Mouse (Mus musculus): ENCODE results near the gene Rpl35. TPM values are rescaled to one million over a fixed set of nuclear protein-coding genes. Genes with fewer than 3 reads are reported as not detected.

Gene Rpl35
- total and polyA plus RNA-seq, 2 experiments from 2014 or later: 56.4 to 539 TPM

- peak; percentile 79 for DNase-seq (ENCODE audit: low spot score)
- H3K4me1 ChIP-seq (ENCODE audit: control insufficient read depth, insufficient read depth): peaks cover 7% of the 10 kb centered on the region; the same call in 1 of the 2 replicates
- ATAC-seq (ENCODE audit: insufficient read depth, low read depth): peak; percentile 94
- WGBS: 11% methylated on average over 33 of the region's 33 CpGs
- TF ChIP-seq EP300 (IDR thresholded peaks at IDR 0.05; ENCODE audit: low read depth) (no peak), CTCF (IDR thresholded peaks at IDR 0.05; ENCODE audit: low read depth) (peak; percentile 95)
- peak within 1 kb of the TSS; percentile 66 for H3K4me2 ChIP-seq (ENCODE audit: low read depth, low read length)
- H3K36me3 ChIP-seq (replicated peaks; ENCODE audit: control insufficient read depth, insufficient read depth, low read length): peaks cover 25% of the 10 kb centered on the region
- H3K9ac ChIP-seq (replicated peaks; ENCODE audit: low read depth, low read length): peak within 1 kb of the TSS; percentile 47
- H3K4me3 ChIP-seq (ENCODE audit: low read depth, low read length): peak within 1 kb of the TSS; percentile 47
- no peak within 1 kb of the TSS for H3K27ac ChIP-seq (ENCODE audit: low read depth)
- H3K9me3 ChIP-seq (replicated peaks; ENCODE audit: control insufficient read depth, low read length): no peaks in the 10 kb centered on the region
- 0 out of 2 replicates have a peak, but pooled peaks cover 3% of the 10 kb centered on the region for H3K27me3 ChIP-seq (ENCODE audit: control insufficient read depth, insufficient read depth, low read length)
Observed at GRCm38 (mm10) chr2:38997386-38998374, 7.7 kb downstream of the Rpl35 start, which contains the start of gene Wdr38. TSS of gene Wdr38 (plus strand) at chr2:38997476.

GRCm38 (mm10) chr2:38992452-38992851 is 13.0 kb downstream of the Rpl35 start:
- H3K27me3 ChIP-seq (ENCODE audit: control insufficient read depth, insufficient read depth, low read length): 0 out of 2 replicates have a peak, but pooled peaks cover 3% of the 10 kb centered on the region
- no peak overlapping the region for H3K4me3 ChIP-seq (ENCODE audit: low read depth, low read length)
- H3K9me3 ChIP-seq (replicated peaks; ENCODE audit: control insufficient read depth, low read length): no peaks in the 10 kb centered on the region
- H3K9ac ChIP-seq (replicated peaks; ENCODE audit: low read depth, low read length): no peak overlapping the region
- DNase-seq (ENCODE audit: low spot score) (no peak), ATAC-seq (ENCODE audit: insufficient read depth, low read depth) (no peak)
- WGBS: 48% methylated on average over 4 of the region's 4 CpGs
- no peak overlapping the region for H3K27ac ChIP-seq (ENCODE audit: low read depth)
- peaks cover 3% of the 10 kb centered on the region; the same call in 1 of the 2 replicates for H3K4me1 ChIP-seq (ENCODE audit: control insufficient read depth, insufficient read depth)
- no peaks in the 10 kb centered on the region for H3K36me3 ChIP-seq (replicated peaks; ENCODE audit: control insufficient read depth, insufficient read depth, low read length)
- H3K4me2 ChIP-seq (ENCODE audit: low read depth, low read length): no peak overlapping the region
- TF ChIP-seq EP300 (IDR thresholded peaks at IDR 0.05; ENCODE audit: low read depth): no peak
- TF ChIP-seq CTCF (IDR thresholded peaks at IDR 0.05; ENCODE audit: low read depth): no peak

GRCm38 (mm10) chr2:38992004-38992403 is 13.4 kb downstream of the Rpl35 start:
- no peak for TF ChIP-seq CTCF (IDR thresholded peaks at IDR 0.05; ENCODE audit: low read depth)
- H3K27me3 ChIP-seq (ENCODE audit: control insufficient read depth, insufficient read depth, low read length): 0 out of 2 replicates have a peak, but pooled peaks cover 2% of the 10 kb centered on the region
- no peak overlapping the region for H3K4me3 ChIP-seq (ENCODE audit: low read depth, low read length)
- H3K36me3 ChIP-seq (replicated peaks; ENCODE audit: control insufficient read depth, insufficient read depth, low read length): no peaks in the 10 kb centered on the region
- DNase-seq (ENCODE audit: low spot score) (no peak), ATAC-seq (ENCODE audit: insufficient read depth, low read depth) (no peak)
- H3K9ac ChIP-seq (replicated peaks; ENCODE audit: low read depth, low read length): no peak overlapping the region
- no peak overlapping the region for H3K27ac ChIP-seq (ENCODE audit: low read depth)
- WGBS: 59% methylated on average over 4 of the region's 4 CpGs
- no peaks in the 10 kb centered on the region for H3K4me1 ChIP-seq (ENCODE audit: control insufficient read depth, insufficient read depth)
- no peaks in the 10 kb centered on the region for H3K9me3 ChIP-seq (replicated peaks; ENCODE audit: control insufficient read depth, low read length)
- H3K4me2 ChIP-seq (ENCODE audit: low read depth, low read length): no peak overlapping the region

GRCm38 (mm10) chr2:38988929-38989328 is 16.5 kb downstream of the Rpl35 start:
- DNase-seq (ENCODE audit: low spot score): no peak
- Histone ChIP-seq H3K9me3 (replicated peaks; ENCODE audit: control insufficient read depth, low read length) (no peaks in the 10 kb centered on the region), H3K9ac (replicated peaks; ENCODE audit: low read depth, low read length) (no peak overlapping the region), H3K27ac (ENCODE audit: low read depth) (no peak overlapping the region), H3K27me3 (ENCODE audit: control insufficient read depth, insufficient read depth, low read length) (no peaks in the 10 kb centered on the region), H3K4me2 (ENCODE audit: low read depth, low read length) (no peak overlapping the region), H3K4me1 (ENCODE audit: control insufficient read depth, insufficient read depth) (no peaks in the 10 kb centered on the region), H3K4me3 (ENCODE audit: low read depth, low read length) (no peak overlapping the region), H3K36me3 (replicated peaks; ENCODE audit: control insufficient read depth, insufficient read depth, low read length) (no peaks in the 10 kb centered on the region)
- no peak for ATAC-seq (ENCODE audit: insufficient read depth, low read depth)
- WGBS: 82% methylated on average over 2 of the region's 2 CpGs
- no peak for TF ChIP-seq EP300 (IDR thresholded peaks at IDR 0.05; ENCODE audit: low read depth)
- TF ChIP-seq CTCF (IDR thresholded peaks at IDR 0.05; ENCODE audit: low read depth): no peak

GRCm38 (mm10) chr2:38987803-38988510 is 17.5 kb downstream of the Rpl35 start:
- 72% methylated on average over 6 of the region's 6 CpGs for WGBS
- ATAC-seq (ENCODE audit: insufficient read depth, low read depth): no peak
- no peaks in the 10 kb centered on the region for H3K36me3 ChIP-seq (replicated peaks; ENCODE audit: control insufficient read depth, insufficient read depth, low read length)

More at GRCm38 (mm10) chr2:38987803-38988510, 17.5 kb downstream of the Rpl35 start:
- Histone ChIP-seq H3K4me2 (ENCODE audit: low read depth, low read length) (no peak overlapping the region), H3K27me3 (ENCODE audit: control insufficient read depth, insufficient read depth, low read length) (no peaks in the 10 kb centered on the region), H3K9ac (replicated peaks; ENCODE audit: low read depth, low read length) (no peak overlapping the region), H3K9me3 (replicated peaks; ENCODE audit: control insufficient read depth, low read length) (no peaks in the 10 kb centered on the region), H3K4me3 (ENCODE audit: low read depth, low read length) (no peak overlapping the region), H3K4me1 (ENCODE audit: control insufficient read depth, insufficient read depth) (no peaks in the 10 kb centered on the region), H3K27ac (ENCODE audit: low read depth) (no peak overlapping the region; the same call in 1 of the 2 replicates)
- TF ChIP-seq EP300 (IDR thresholded peaks at IDR 0.05; ENCODE audit: low read depth) (no peak), CTCF (IDR thresholded peaks at IDR 0.05; ENCODE audit: low read depth) (no peak)
- DNase-seq (ENCODE audit: low spot score): no peak

Measured in heart, postnatal 0 days (tissue).